Mouse (Mus musculus) brown adipose tissue, adult 24 weeks (tissue): ENCODE measurements around the gene Gm4631. TPM values are rescaled to one million over a fixed set of nuclear protein-coding genes. Genes with fewer than 3 reads are reported as not detected.
"Not testable (repeated sequence)": the region's sequence is repeated elsewhere in the genome, so short reads cannot be mapped to it uniquely, and the experiment has no call there.

ENCODE experiments used
- H3K27ac ChIP-seq: fragments of 200-500 bp; replicated peaks from 2 replicates; pipeline ENCODE4 v1.5.1; 2012; ENCODE audit warnings: low read depth, mild to moderate bottlenecking, low read length
- H3K4me1 ChIP-seq: fragments of 200-500 bp; 2 replicates; pipeline ENCODE4 v1.6.1; 2012; ENCODE audit warnings: low read length, mixed read lengths; ENCODE audit not compliant: control insufficient read depth, insufficient read depth, insufficient read length
- H3K4me3 ChIP-seq: fragments of 200-500 bp; 2 replicates; pipeline ENCODE4 v1.5.1; 2012; ENCODE audit warnings: low read depth, mild to moderate bottlenecking, low read length, moderate library complexity; ENCODE audit not compliant: insufficient read depth
- polyA plus RNA-seq: library from polyadenylated mRNA; stranded (reverse); fragments of >200 nt; gene quantifications from 2 replicates; pipeline ENCODE4 v1.2.4, GENCODE M21; 2012; ENCODE audit not compliant: missing spikeins, insufficient read depth, insufficient read length

Gm4631 gene
- polyA plus RNA-seq: 29.6 and 34.6 TPM in 2 replicates

DNA sequence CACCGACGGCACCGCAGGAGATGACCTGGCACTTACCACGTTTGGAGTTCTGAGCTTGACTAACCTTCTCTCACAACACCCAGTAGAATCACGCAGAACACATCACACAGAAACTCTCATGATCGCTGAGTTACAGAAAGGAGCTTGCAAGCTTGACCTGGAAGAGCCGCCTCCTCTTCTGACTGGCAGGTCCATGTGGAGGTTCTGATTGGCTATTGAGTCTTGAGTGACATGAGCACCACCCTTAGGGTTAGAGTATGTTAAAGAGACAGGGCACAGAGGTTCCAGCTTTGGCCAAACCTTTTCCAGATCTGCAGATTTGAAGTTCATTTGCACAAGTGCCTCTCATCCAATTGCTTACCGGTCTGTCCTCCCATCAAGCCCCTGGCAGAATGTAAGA lies at the start of gene Gm4631:
Gene Gm4631 (minus strand): TSS at position 101 of the 400 bp plus-strand sequence.
- not testable (repeated sequence) for H3K4me3 ChIP-seq, H3K27ac ChIP-seq, H3K4me1 ChIP-seq

DNA sequence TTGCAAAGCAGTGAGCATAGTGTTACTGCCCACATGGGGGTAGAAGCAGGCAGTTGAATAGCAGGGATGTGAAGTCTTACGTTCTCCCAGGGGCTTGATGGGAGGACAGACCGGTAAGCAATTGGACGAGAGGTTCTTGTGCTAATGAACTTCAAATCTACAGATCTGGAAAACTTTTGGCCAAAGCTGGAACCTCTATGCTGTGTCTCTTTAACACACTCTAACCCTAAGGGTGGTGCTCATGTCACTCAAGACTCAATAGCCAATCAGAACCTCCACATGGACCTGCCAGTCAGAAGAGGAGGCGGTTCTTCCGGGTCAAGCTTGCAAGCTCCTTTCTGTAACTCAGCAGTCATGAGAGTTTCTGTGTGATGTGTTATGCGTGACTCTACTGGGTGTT lies 34.1 kb upstream of the Gm4631 start, which contains the start of gene Zfp968:
Gene Zfp968 (plus strand): TSS at position 301 of the 400 bp plus-strand sequence.
- not testable (repeated sequence) for H3K27ac ChIP-seq, H3K4me3 ChIP-seq, H3K4me1 ChIP-seq

DNA sequence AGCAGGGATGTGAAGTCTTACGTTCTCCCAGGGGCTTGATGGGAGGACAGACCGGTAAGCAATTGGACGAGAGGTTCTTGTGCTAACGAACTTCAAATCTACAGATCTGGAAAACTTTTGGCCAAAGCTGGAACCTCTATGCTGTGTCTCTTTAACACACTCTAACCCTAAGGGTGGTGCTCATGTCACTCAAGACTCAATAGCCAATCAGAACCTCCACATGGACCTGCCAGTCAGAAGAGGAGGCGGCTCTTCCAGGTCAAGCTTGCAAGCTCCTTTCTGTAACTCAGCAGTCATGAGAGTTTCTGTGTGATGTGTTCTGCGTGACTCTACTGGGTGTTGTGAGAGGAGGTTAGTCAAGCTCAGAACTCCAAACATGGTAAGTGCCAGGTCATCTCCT lies 63.2 kb downstream of the Gm4631 start, which contains the start of gene Gm14440:
Gene Gm14440 (plus strand): TSS at position 301 of the 400 bp plus-strand sequence.
- not testable (repeated sequence) for H3K27ac ChIP-seq, H3K4me1 ChIP-seq, H3K4me3 ChIP-seq

Other genes with a start within 250 kb of the Gm4631 start
- 21.5 and 28.4 TPM in 2 replicates for gene Gm14399, start 196.2 kb downstream of the Gm4631 start, polyA plus RNA-seq
- gene Gm14443, start 162.3 kb downstream of the Gm4631 start, polyA plus RNA-seq: 0.54 and 1.1 TPM in 2 replicates
- 3.7 and 8.2 TPM in 2 replicates for gene Gm14391, start 131.3 kb downstream of the Gm4631 start, polyA plus RNA-seq
- gene Gm14440, start 63.1 kb downstream of the Gm4631 start, polyA plus RNA-seq: 8.0 and 11.8 TPM in 2 replicates
- gene Zfp968, start 34.2 kb upstream of the Gm4631 start, polyA plus RNA-seq: 2.6 and 3.3 TPM in 2 replicates
- gene Gm4724, start 97.6 kb upstream of the Gm4631 start, polyA plus RNA-seq: 11.3 TPM in 1 of 2 replicates, not detected in the other
- gene Zfp965, start 131.8 kb upstream of the Gm4631 start, polyA plus RNA-seq: 2.9 and 8.4 TPM in 2 replicates